Mouse (Mus musculus): ENCODE measurements at regions not wholly inside any gene's neighbourhood (a gene's known extent, or its start where the extent isn't known, plus 50 kb on each side); places are given as distances from the start of the nearest gene placed in this dataset.

GRCm38 (mm10) chr11:55781044-55781443, 173.0 kb upstream of the Glra1 start:
- no peak for TF ChIP-seq HCFC1 (IDR thresholded peaks at IDR 0.05; ENCODE audit: borderline replicate concordance, insufficient read depth, low read length)
- TF ChIP-seq ZNF384 (IDR thresholded peaks at IDR 0.05; ENCODE audit: low read depth, low read length) = no peak
- no peak for TF ChIP-seq CHD2 (IDR thresholded peaks at IDR 0.05; ENCODE audit: low read depth, low read length)
